Mouse (Mus musculus) MEL (cell line): ENCODE results near the gene Slc5a7. TPM values are rescaled to one million over a fixed set of nuclear protein-coding genes. Genes with fewer than 3 reads are reported as not detected.

ENCODE experiments used
- DNase-seq: peaks from one replicate; pipeline ENCODE4 v3.0.0; 2011; ENCODE audit warnings: low read depth, low spot score
- H3K27ac ChIP-seq: 2 replicates; pipeline ENCODE4 v1.5.1; 2012; ENCODE audit warnings: low read depth, mild to moderate bottlenecking, control low read depth, low read length, moderate library complexity; ENCODE audit not compliant: control insufficient read depth
- H3K27me3 ChIP-seq, 2 experiments: fragments of 150-350 bp in 1 of 2; sonication (generic) in 1 of 2; 2 replicates each; pipeline ENCODE4 v1.6.1; 2012; ENCODE audit warnings: low read length in 2 of 2, mild to moderate bottlenecking in 2 of 2, improper control_type of control experiment in 1 of 2, moderate library complexity in 1 of 2; ENCODE audit not compliant: insufficient read depth in 2 of 2, control insufficient read depth in 1 of 2
- H3K36me3 ChIP-seq, 2 experiments: 2 replicates each; pipeline ENCODE4 v1.6.1; 2012 to 2014; ENCODE audit warnings: low read length in 2 of 2, improper control_type of control experiment in 1 of 2, inconsistent platforms in 1 of 2, mild to moderate bottlenecking in 1 of 2; ENCODE audit not compliant: insufficient read depth in 2 of 2, control insufficient read depth in 1 of 2
- H3K4me1 ChIP-seq, 2 experiments: fragments of 150-350 bp in 1 of 2; sonication (generic) in 1 of 2; 2 replicates each; pipeline ENCODE4 v1.6.1; 2012; ENCODE audit warnings: low read length in 2 of 2, improper control_type of control experiment in 1 of 2, mild to moderate bottlenecking in 1 of 2; ENCODE audit not compliant: insufficient read depth in 2 of 2, control insufficient read depth in 1 of 2
- H3K4me3 ChIP-seq, 2 experiments: fragments of 150-350 bp in 1 of 2; sonication (generic) in 1 of 2; 2 replicates each; pipeline ENCODE4 v1.5.1; 2012; ENCODE audit warnings: low read depth in 2 of 2, low read length in 2 of 2, mild to moderate bottlenecking in 2 of 2, moderate library complexity in 2 of 2, control low read depth in 1 of 2, improper control_type of control experiment in 1 of 2; ENCODE audit not compliant: control insufficient read depth in 1 of 2, insufficient read depth in 1 of 2
- H3K79me2 ChIP-seq: 2 replicates; pipeline ENCODE4 v1.6.1; 2012; ENCODE audit warnings: mild to moderate bottlenecking, low read length, moderate library complexity; ENCODE audit not compliant: control insufficient read depth, poor library complexity, insufficient read depth
- H3K9ac ChIP-seq: 2 replicates; pipeline ENCODE4 v1.6.1; 2012; ENCODE audit warnings: low read depth, mild to moderate bottlenecking, control low read depth, low read length, moderate library complexity; ENCODE audit not compliant: control insufficient read depth, poor library complexity, severe bottlenecking
- H3K9me3 ChIP-seq: fragments of 150-350 bp; sonication (generic); replicated peaks from 2 replicates; pipeline ENCODE4 v1.6.1; 2012; ENCODE audit warnings: mild to moderate bottlenecking, low read length, improper control_type of control experiment, moderate library complexity; ENCODE audit not compliant: insufficient read depth
- CHD1 ChIP-seq: IDR thresholded peaks from 2 replicates; pipeline ENCODE4 v1.6.1; 2012; ENCODE audit warnings: low read depth, mild to moderate bottlenecking, inconsistent platforms, low read length, improper control_type of control experiment
- CHD2 ChIP-seq: IDR thresholded peaks from 2 replicates; pipeline ENCODE4 v1.6.1; 2011; ENCODE audit warnings: low read length, improper control_type of control experiment
- CTCF ChIP-seq, 3 experiments: IDR thresholded peaks in 2 of 3; conservative IDR thresholded peaks in 1 of 3; 2 replicates each; pipeline ENCODE4 v1.5.1; 2011 to 2012; ENCODE audit warnings: low read length in 3 of 3, low read depth in 2 of 3, mild to moderate bottlenecking in 2 of 3, improper control_type of control experiment in 1 of 3, inconsistent platforms in 1 of 3, mixed read lengths in 1 of 3, moderate library complexity in 1 of 3; ENCODE audit not compliant: control insufficient read depth in 1 of 3, insufficient read depth in 1 of 3, poor library complexity in 1 of 3, severe bottlenecking in 1 of 3
- ELF1 ChIP-seq: IDR thresholded peaks from 2 replicates; pipeline ENCODE4 v1.6.1; 2014; ENCODE audit warnings: low read depth, mild to moderate bottlenecking, inconsistent platforms, low read length, improper control_type of control experiment, moderate library complexity
- GABPA ChIP-seq: IDR thresholded peaks from 2 replicates; pipeline ENCODE4 v1.6.1; 2012; ENCODE audit warnings: low read depth, mild to moderate bottlenecking, inconsistent platforms, low read length, improper control_type of control experiment, moderate library complexity
- GATA1 ChIP-seq: IDR thresholded peaks from 2 replicates; pipeline ENCODE4 v1.6.1; 2011; ENCODE audit warnings: low read depth, low read length, improper control_type of control experiment
- HCFC1 ChIP-seq: IDR thresholded peaks from 2 replicates; pipeline ENCODE4 v1.6.1; 2012; ENCODE audit warnings: low read depth, mild to moderate bottlenecking, inconsistent platforms, low read length, improper control_type of control experiment, moderate library complexity
- JUND ChIP-seq: IDR thresholded peaks from 2 replicates; pipeline ENCODE4 v1.6.1; 2011; ENCODE audit warnings: low read depth, mild to moderate bottlenecking, improper control_type of control experiment, low read length
- KAT2A ChIP-seq: conservative IDR thresholded peaks from 2 replicates; pipeline ENCODE4 v1.6.1; 2012; ENCODE audit warnings: low read depth, low read length, improper control_type of control experiment, inconsistent platforms
- MXI1 ChIP-seq: IDR thresholded peaks from 2 replicates; pipeline ENCODE4 v1.6.1; 2011; ENCODE audit warnings: mild to moderate bottlenecking, low read depth, low read length, improper control_type of control experiment
- MYB ChIP-seq: IDR thresholded peaks from 2 replicates; pipeline ENCODE4 v1.6.1; 2011; ENCODE audit warnings: mild to moderate bottlenecking, low read depth, low read length, improper control_type of control experiment
- RAD21 ChIP-seq: IDR thresholded peaks from 2 replicates; pipeline ENCODE4 v1.6.1; 2011; ENCODE audit warnings: mild to moderate bottlenecking, low read depth, low read length, improper control_type of control experiment
- RCOR1 ChIP-seq: IDR thresholded peaks from 2 replicates; pipeline ENCODE4 v1.6.1; 2012; ENCODE audit warnings: low read depth, mild to moderate bottlenecking, inconsistent platforms, low read length, improper control_type of control experiment
- TCF12 ChIP-seq: IDR thresholded peaks from 2 replicates; pipeline ENCODE4 v1.6.1; 2014; ENCODE audit warnings: low read depth, mild to moderate bottlenecking, inconsistent platforms, low read length, improper control_type of control experiment, moderate library complexity
- UBTF ChIP-seq: IDR thresholded peaks from 2 replicates; pipeline ENCODE4 v1.6.1; 2012; ENCODE audit warnings: low read depth, mild to moderate bottlenecking, inconsistent platforms, low read length, improper control_type of control experiment, moderate library complexity, borderline replicate concordance; ENCODE audit not compliant: insufficient read depth
- USF2 ChIP-seq, 2 experiments: IDR thresholded peaks; 2 replicates each; pipeline ENCODE4 v1.6.1; 2011 to 2012; ENCODE audit warnings: improper control_type of control experiment in 2 of 2, low read length in 2 of 2, borderline replicate concordance in 1 of 2, inconsistent platforms in 1 of 2, low read depth in 1 of 2, mild to moderate bottlenecking in 1 of 2; ENCODE audit not compliant: insufficient read depth in 1 of 2
- ZC3H11A ChIP-seq: IDR thresholded peaks from 2 replicates; pipeline ENCODE4 v1.6.1; 2012; ENCODE audit warnings: low read depth, mild to moderate bottlenecking, inconsistent platforms, low read length, improper control_type of control experiment
- ZMIZ1 ChIP-seq: IDR thresholded peaks from 2 replicates; pipeline ENCODE4 v1.6.1; 2012; ENCODE audit warnings: low read depth, mild to moderate bottlenecking, inconsistent platforms, low read length, improper control_type of control experiment, moderate library complexity
- polyA plus RNA-seq, 2 experiments: library from polyadenylated mRNA; stranded (reverse) in 1 of 2; unstranded in 1 of 2; fragments of >175 nt in 1 of 2; fragments of >200 nt in 1 of 2; gene quantifications; 2 replicates each; pipeline versions ENCODE4 v1.2.1 to v1.2.4; 2012; ENCODE audit warnings: low replicate concordance in 2 of 2, low read depth in 1 of 2; ENCODE audit not compliant: insufficient read length in 2 of 2, insufficient read depth in 1 of 2, missing spikeins in 1 of 2
- total RNA-seq: library from RNA; depleted of rRNA; stranded (reverse); fragments of 300-350 nt; gene quantifications from 2 replicates; pipeline ENCODE4 v1.2.3, GENCODE M21; 2012; rRNA removed

Gene Slc5a7
- total RNA-seq: not detected in 2 replicates
- polyA plus RNA-seq: not detected

GRCm38 (mm10) chr17:54298934-54299333 lies at the start of gene Slc5a7:
Slc5a7 (minus strand) TSS chr17:54299034.
- Histone ChIP-seq H3K27me3 (no peaks in the 10 kb centered on the region), H3K79me2 (no peaks in the 10 kb centered on the region), H3K4me3 (no peak within 1 kb of the TSS), H3K27ac (no peak within 1 kb of the TSS), H3K9me3 (no peaks in the 10 kb centered on the region), H3K9ac (no peak within 1 kb of the TSS), H3K36me3 (no peaks in the 10 kb centered on the region), H3K4me1 (no peaks in the 10 kb centered on the region)
- no peak for DNase-seq
- TF ChIP-seq TCF12 (no peak), GATA1 (no peak)

DNA sequence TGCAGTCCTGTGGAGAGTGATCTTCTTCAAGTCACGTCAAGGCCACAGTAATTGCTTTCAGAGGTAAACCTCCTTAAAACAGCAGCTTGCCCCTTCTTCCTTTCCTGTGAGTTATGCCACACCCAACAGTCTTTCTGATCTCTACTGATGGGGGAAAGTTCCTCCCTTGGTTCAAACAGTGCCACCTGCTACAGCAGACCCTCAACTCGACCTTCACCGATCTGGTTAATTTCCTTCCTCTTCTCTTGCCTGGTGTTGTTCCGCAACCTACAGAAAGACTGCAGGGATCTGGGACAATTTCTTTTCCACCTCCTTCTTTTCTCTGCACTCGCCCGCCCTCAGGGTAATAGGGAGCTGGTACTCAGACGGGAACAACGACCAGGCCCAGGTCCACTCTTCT lies 48.8 kb upstream of the Slc5a7 start:
- H3K27ac ChIP-seq: no peak overlapping the region
- no peak overlapping the region for H3K4me3 ChIP-seq
- H3K27me3 ChIP-seq: no peaks in the 10 kb centered on the region
- H3K4me1 ChIP-seq: no peaks in the 10 kb centered on the region
- H3K9ac ChIP-seq: no peak overlapping the region
- H3K79me2 ChIP-seq: no peaks in the 10 kb centered on the region
- no peak for DNase-seq
- no peaks in the 10 kb centered on the region for H3K9me3 ChIP-seq
- no peaks in the 10 kb centered on the region for H3K36me3 ChIP-seq
- no peak for TF ChIP-seq JUND
- no peak for TF ChIP-seq RCOR1
- TF ChIP-seq HCFC1: no peak
- no peak for TF ChIP-seq USF2 (IDR thresholded peaks at IDR 0.05; ENCODE audit: borderline replicate concordance in 1 of 2, insufficient read depth in 1 of 2, low read depth in 1 of 2, low read length in 2 of 2)
- TF ChIP-seq ZMIZ1: no peak
- no peak for TF ChIP-seq CTCF (IDR thresholded peaks at IDR 0.05 in 2 of 3, conservative IDR thresholded peaks at IDR 0.05 in 1 of 3; ENCODE audit: control insufficient read depth in 1 of 3, insufficient read depth in 1 of 3, low read depth in 2 of 3, low read length in 3 of 3, poor library complexity in 1 of 3, severe bottlenecking in 1 of 3)
- TF ChIP-seq ZC3H11A: no peak
- TF ChIP-seq KAT2A: no peak
- no peak for TF ChIP-seq ELF1
- TF ChIP-seq GABPA: no peak
- TF ChIP-seq CHD1: no peak
- TF ChIP-seq MYB: no peak
- no peak for TF ChIP-seq UBTF
- no peak for TF ChIP-seq RAD21
- no peak for TF ChIP-seq MXI1
- TF ChIP-seq CHD2: no peak
